Mouse (Mus musculus) erythroblast, adult 5-6 weeks (primary cell): ENCODE results near the gene Tas2r144. TPM values are rescaled to one million over a fixed set of nuclear protein-coding genes. Genes with fewer than 3 reads are reported as not detected.

Experiments
- ATAC-seq: replicated peaks from 2 replicates; pipeline ENCODE4 v1.8.0; 2016; ENCODE audit warnings: moderate number of reproducible peaks, mild to moderate bottlenecking, moderate TSS enrichment, inconsistent platforms; ENCODE audit not compliant: poor library complexity, low FRiP score, severe bottlenecking
- total RNA-seq, 2 experiments: library from RNA; stranded (forward) in 1 of 2; stranded (reverse) in 1 of 2; fragments of 150-400 nt in 1 of 2; fragments of 200-764, 138-1000 nt in 1 of 2; gene quantifications; 2 replicates each; pipeline versions ENCODE4 v1.2.3 to v1.2.4; 2015 to 2017; ENCODE audit warnings: low replicate concordance in 2 of 2

The Tas2r144 gene
- total RNA-seq (2015; ENCODE audit: low replicate concordance): not detected in 2 replicates
- total RNA-seq (2017; ENCODE audit: low replicate concordance): not detected in 2 replicates

DNA sequence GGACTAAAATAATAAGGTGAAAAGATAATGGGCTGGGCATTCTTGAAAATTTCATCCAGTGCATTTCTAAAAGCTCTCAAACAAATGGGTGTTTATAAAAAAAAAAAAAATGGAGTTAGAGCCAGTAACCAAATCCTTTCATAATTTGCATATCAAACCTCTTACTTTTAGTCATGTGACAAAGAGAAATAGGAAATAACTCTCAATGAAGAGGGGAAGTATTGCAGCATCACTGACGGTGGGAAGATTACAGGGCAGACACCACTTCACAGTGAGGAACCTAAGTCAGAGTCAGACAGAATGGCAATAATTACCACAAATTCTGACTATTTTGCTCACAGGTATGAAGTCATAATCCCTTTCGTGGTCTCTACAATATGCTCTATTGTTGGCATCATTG lies at the start of gene Tas2r144:
Gene Tas2r144 (plus strand): TSS at position 301 of the 400 bp plus-strand sequence.
- ATAC-seq: no peak

- no peak for ATAC-seq
Observed at GRCm38 (mm10) chr6:42182462-42182861, 32.7 kb upstream of the Tas2r144 start.

DNA sequence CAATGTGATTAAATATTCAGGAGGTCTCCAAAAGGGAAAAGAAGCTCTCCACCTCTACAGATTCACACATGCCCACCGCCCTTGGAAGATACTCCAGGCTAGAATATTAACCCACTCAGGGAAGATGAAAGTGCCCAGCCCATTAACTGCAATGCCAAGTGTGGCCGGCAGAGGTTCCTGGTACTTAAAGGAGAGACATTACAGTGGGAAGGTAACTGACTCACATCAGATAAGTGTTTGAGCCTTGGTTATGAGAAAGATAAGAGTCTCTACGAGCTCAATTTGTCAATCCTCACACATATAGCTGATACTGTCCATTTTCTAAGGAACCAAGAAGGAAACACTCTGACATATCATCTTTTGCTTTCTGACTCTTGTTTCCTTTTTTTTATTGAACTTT lies 28.9 kb upstream of the Tas2r144 start:
- ATAC-seq: no peak

DNA sequence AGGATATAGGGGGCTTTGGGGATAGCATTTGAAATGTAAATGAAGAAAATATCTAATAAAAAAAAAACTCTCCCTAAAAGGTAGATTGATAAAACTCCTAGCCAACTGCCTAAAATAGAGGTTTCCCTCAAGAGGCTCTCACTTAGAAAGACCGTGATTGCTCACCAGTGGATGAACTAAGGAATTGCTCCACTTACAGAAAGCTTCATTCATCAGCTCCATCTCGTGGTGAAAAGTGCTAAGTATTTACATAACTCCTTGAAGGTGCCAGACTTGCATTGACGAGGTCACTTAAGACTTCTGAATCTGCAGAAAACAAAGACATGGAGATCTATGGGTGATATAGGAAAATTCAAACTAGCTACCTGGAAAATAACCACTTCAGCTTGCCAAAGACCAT lies 17.4 kb upstream of the Tas2r144 start:
- ATAC-seq: no peak

DNA sequence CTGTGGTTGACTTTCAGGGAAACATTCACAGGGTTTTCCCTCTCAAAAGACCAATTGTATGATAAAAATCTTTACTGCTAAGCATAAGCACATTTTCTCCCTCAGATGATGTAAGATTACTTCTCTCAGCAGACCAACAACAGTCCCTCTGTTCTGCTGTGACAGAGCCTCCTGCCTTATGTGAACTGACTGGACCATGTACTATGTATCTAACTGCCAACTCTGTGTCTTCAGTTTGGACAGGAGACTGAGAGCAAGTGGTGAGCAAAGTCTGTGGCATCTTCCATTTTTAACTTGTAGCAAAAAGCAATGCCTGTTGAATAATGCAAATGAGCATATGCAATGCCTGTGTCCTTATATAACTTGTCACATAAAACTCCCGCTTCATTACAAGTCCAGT lies 15.6 kb upstream of the Tas2r144 start:
- no peak for ATAC-seq

GRCm38 (mm10) chr6:42222286-42222685 lies 7.2 kb downstream of the Tas2r144 start:
- ATAC-seq: no peak

- no peak for ATAC-seq
Observed at GRCm38 (mm10) chr6:42225046-42225445, 9.9 kb downstream of the Tas2r144 start.

DNA sequence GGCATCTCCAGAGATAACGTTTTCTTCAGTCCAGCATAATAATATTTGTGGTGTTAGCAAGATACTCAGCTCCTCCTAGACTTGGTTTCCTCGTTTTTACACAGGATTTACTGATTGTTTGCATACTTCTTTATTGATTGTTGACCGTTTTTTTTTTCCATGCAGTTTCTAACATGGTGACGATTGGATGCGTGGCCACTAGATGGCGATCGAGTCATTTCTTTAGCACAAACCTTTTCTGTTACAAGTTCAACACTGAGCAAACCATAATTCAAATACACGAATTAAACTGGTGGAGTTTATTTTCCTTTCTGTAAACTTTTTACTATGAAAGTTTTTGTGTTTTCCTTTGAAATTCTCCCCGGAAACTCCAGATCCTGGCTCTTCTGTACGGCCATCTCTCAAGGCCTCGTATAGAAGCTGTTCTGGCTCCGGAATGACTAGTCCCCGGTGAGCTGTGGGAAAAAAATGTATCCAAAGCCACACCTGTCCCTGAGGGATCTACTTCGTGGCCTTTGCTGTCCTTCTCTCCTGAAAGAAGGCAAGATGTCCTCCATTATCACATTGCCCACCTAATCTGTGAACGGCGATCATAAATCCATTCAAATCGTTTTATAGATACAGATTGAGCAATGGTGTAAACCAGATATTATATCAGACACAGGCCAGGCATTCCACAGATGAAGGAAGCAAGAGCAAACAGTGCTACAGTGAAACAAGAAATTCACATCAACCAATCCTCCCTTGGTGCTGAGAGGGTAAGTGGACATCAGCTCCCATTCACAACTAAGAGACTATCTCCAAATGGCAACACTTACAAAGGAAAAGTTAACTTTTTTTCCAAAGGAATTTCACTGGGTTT lies 12.3 kb downstream of the Tas2r144 start:
- ATAC-seq: peak; percentile 65; the same call in 1 of the 2 replicates

- ATAC-seq: no peak
Observed at GRCm38 (mm10) chr6:42229610-42230009, 14.5 kb downstream of the Tas2r144 start.

- ATAC-seq: no peak
Observed at GRCm38 (mm10) chr6:42231191-42231590, 16.1 kb downstream of the Tas2r144 start.

- no peak for ATAC-seq
Observed at GRCm38 (mm10) chr6:42237276-42237805, 22.2 kb downstream of the Tas2r144 start.

GRCm38 (mm10) chr6:42241311-42242045 lies 26.4 kb downstream of the Tas2r144 start:
- no peak for ATAC-seq

GRCm38 (mm10) chr6:42245711-42246353 lies 30.7 kb downstream of the Tas2r144 start, which contains the start of gene Gstk1:
Gene Gstk1, plus strand, starts transcription at chr6:42245935.
- ATAC-seq: peak; percentile 96

- ATAC-seq: 0 out of 2 replicates have a peak, but pooled peaks have one; percentile 29
Observed at GRCm38 (mm10) chr6:42247173-42247572, 32.0 kb downstream of the Tas2r144 start.

GRCm38 (mm10) chr6:42247981-42248380 lies 32.9 kb downstream of the Tas2r144 start:
- no peak for ATAC-seq

GRCm38 (mm10) chr6:42251791-42252190 lies 36.7 kb downstream of the Tas2r144 start:
- ATAC-seq: no peak

GRCm38 (mm10) chr6:42253103-42253502 lies 38.0 kb downstream of the Tas2r144 start:
- no peak for ATAC-seq

- peak; percentile 90 for ATAC-seq
Observed at GRCm38 (mm10) chr6:42257303-42257863, 42.3 kb downstream of the Tas2r144 start.

- ATAC-seq: no peak
Observed at GRCm38 (mm10) chr6:42260430-42260829, 45.3 kb downstream of the Tas2r144 start.
